In genomic region chr2:73513204-73513749, GRCm38 (mm10) we compare ENCODE assay signal across 17 mouse cellular contexts. TPM values are rescaled to one million over a fixed set of nuclear protein-coding genes. Genes with fewer than 3 reads are reported as not detected.
DNase-seq lines count a peak whose midpoint lies in the region; ATAC-seq lines count a peak whose summit lies in the region.
"Had no signal": no experiment of that assay in that cellular context is flagged by ENCODE, and none has a peak within 500 bp of the region (broad histone marks: within the 10 kb centered on the region; RNA-seq: fewer than 3 reads in every experiment).

No protein-coding gene starts in this region.

- H3K27ac ChIP-seq in limb, embryonic 11.5 days (replicated peaks; ENCODE audit: low read depth, low read length), result 0 out of 2 replicates have a peak overlapping the region, but pooled peaks have one; percentile 8
- H3K27ac ChIP-seq in limb, embryonic 10.5 days, result no peak overlapping the region
- H3K27ac ChIP-seq: heart, embryonic 13.5 days; neural tube, embryonic 12.5 days had no signal

- peaks cover 16% of the 10 kb centered on the region for H3K4me1 ChIP-seq in limb, embryonic 11.5 days (ENCODE audit: control insufficient read depth, insufficient read depth, low read length)
- H3K4me1 ChIP-seq in limb, embryonic 10.5 days, result peaks cover 54% of the 10 kb centered on the region
- peaks cover 96% of the 10 kb centered on the region for H3K4me1 ChIP-seq in megakaryocyte, embryonic 14.5 days
- H3K4me1 ChIP-seq: neural tube, embryonic 12.5 days had no signal

- WGBS in limb, embryonic 11.5 days, result 87% methylated on average over 2 of the region's 2 CpGs
- WGBS in limb, embryonic 10.5 days, result 83% methylated on average over 2 of the region's 2 CpGs

- no peaks in the 10 kb centered on the region for H3K36me3 ChIP-seq in limb, embryonic 11.5 days (ENCODE audit: control insufficient read depth, insufficient read depth, low read length)
- H3K36me3 ChIP-seq in limb, embryonic 10.5 days, result peaks cover 24% of the 10 kb centered on the region
- peaks cover 74% of the 10 kb centered on the region for H3K36me3 ChIP-seq in megakaryocyte, embryonic 14.5 days (replicated peaks; ENCODE audit: low read length)
- H3K36me3 ChIP-seq: neural tube, embryonic 12.5 days had no signal

- no peaks in the 10 kb centered on the region for H3K9me3 ChIP-seq in limb, embryonic 11.5 days (ENCODE audit: control insufficient read depth, low read length)
- H3K9me3 ChIP-seq in limb, embryonic 10.5 days (replicated peaks), result no peaks in the 10 kb centered on the region
- no peaks in the 10 kb centered on the region for H3K9me3 ChIP-seq in megakaryocyte, embryonic 14.5 days
- H3K9me3 ChIP-seq: heart, embryonic 13.5 days; neural tube, embryonic 12.5 days had no signal

- DNase-seq in frontal cortex, postnatal 25 days (ENCODE audit: low spot score in 2 of 2), result no peak
- no peak for DNase-seq in limb, embryonic 11.5 days (ENCODE audit: low spot score)
- DNase-seq in limb, embryonic 10.5 days (ENCODE audit: low spot score), result no peak
- peak; percentile 54 for DNase-seq in brain, adult 2 months (ENCODE audit: low read depth, low spot score)
- no peak for DNase-seq in cerebellum, adult 9-10 months
- no peak for DNase-seq in adipocyte (ENCODE audit: low spot score)
- DNase-seq: cerebellum, adult 18-20 months; kidney, adult 9 months; right cerebral cortex, postnatal 14 days; thymus, postnatal 36 days had no signal

- H3K4me2 ChIP-seq in limb, embryonic 11.5 days (ENCODE audit: low read depth, severe bottlenecking), result no peak overlapping the region
- H3K4me2 ChIP-seq: heart, embryonic 13.5 days; neural tube, embryonic 12.5 days had no signal

- peak; percentile 60 for ATAC-seq in frontal cortex, adult (ENCODE audit: low TSS enrichment)
- no peak for ATAC-seq in limb, embryonic 11.5 days (ENCODE audit: insufficient number of reproducible peaks, low FRiP score, low TSS enrichment, low read depth)
- ATAC-seq: activated CD4-positive, CD25-positive, alpha-beta regulatory T cell, adult 4 months; forebrain, embryonic 14.5 days; midbrain, embryonic 16.5 days had no signal

- H3K27me3 ChIP-seq in limb, embryonic 11.5 days (ENCODE audit: control insufficient read depth, insufficient read depth, low read length), result no peaks in the 10 kb centered on the region
- no peaks in the 10 kb centered on the region for H3K27me3 ChIP-seq in limb, embryonic 10.5 days (ENCODE audit: low read depth, poor library complexity, severe bottlenecking)
- no peaks in the 10 kb centered on the region for H3K27me3 ChIP-seq in megakaryocyte, embryonic 14.5 days (replicated peaks)
- H3K27me3 ChIP-seq: heart, embryonic 13.5 days; neural tube, embryonic 12.5 days had no signal

- no peak overlapping the region for H3K9ac ChIP-seq in limb, embryonic 11.5 days (ENCODE audit: low read length)
- H3K9ac ChIP-seq: heart, embryonic 13.5 days; neural tube, embryonic 12.5 days had no signal

- no peak overlapping the region for H3K4me3 ChIP-seq in limb, embryonic 11.5 days (ENCODE audit: low read depth, low read length)
- H3K4me3 ChIP-seq in limb, embryonic 10.5 days, result no peak overlapping the region
- peak overlapping the region; percentile 66 for H3K4me3 ChIP-seq in megakaryocyte, embryonic 14.5 days (replicated peaks)
- H3K4me3 ChIP-seq: heart, embryonic 13.5 days; neural tube, embryonic 12.5 days had no signal

RNA-seq across cellular contexts. Expression of gene Wipf1, which starts 16.3 kb away (rescaled TPM):
- 21.8 and 24.1 TPM in 2 replicates for polyA plus RNA-seq in limb, embryonic 11.5 days (2014; fragmentation: Nextera tagmentation; extraction: Ambion mirVana)
- 13.3 and 14.2 TPM in 2 replicates for polyA plus RNA-seq in limb, embryonic 10.5 days (2016; fragmentation: Nextera tagmentation; extraction: Ambion mirVana)
- 310 and 704 TPM in 2 replicates for polyA plus RNA-seq in megakaryocyte, embryonic 14.5 days (2012; ENCODE audit: insufficient read depth, low replicate concordance)

Comparison
In these comparisons a context has a peak if more than half of its experiments do, and no peak if none do; other contexts are left out.
1. RNA of gene Wipf1, which starts 16.3 kb away (polyA plus RNA-seq): 310 to 704 TPM in megakaryocyte, embryonic 14.5 days; 21.8 to 24.1 TPM in limb, embryonic 11.5 days and 13.3 to 14.2 TPM in limb, embryonic 10.5 days; every median in the first group is over 10 times any median in the second.